Comparison of ENCODE assay signal across 7 mouse cellular contexts in the genomic region with DNA sequence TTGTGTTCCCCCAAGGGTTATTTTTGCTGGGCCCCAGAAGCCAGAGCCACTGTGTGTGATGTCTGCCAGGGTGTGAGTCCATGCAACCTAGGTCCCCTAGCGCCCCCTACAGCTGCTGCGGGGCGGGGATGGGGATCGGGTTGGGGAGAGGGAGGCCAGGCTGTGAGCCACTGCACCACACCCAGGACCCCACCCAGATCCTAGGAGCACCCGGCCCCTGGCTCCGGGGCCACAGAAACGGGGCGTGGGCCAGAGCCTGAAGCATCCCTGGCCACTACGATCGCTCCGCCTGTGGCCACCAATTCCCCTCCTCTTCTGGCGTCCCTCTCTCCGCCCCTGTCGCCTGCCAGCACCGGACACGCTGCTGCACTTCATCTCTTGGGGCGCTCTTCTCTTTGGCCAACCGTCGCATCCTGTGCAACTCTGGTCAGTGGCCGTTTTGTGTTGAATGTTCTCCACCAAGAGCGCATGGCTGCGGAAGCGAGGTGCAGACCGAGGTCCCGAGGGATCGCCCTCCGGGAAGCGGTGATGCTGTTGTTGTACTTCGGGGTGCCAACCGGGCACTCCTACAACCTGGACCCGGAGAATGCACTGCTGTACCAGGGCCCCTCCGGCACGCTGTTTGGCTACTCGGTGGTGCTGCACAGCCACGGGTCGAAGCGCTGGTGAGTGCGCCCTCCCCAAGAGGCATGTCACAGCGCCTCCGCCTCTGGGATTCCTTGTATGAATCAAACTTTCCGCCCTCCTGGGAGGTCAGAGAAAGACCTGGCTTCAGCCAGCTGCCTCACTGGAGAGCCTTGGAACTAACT. TPM values are rescaled to one million over a fixed set of nuclear protein-coding genes. Genes with fewer than 3 reads are reported as not detected.
A peak's percentile ranks its signal among the peaks of the same experiment; 100 is the strongest.
DNase-seq lines count a peak whose midpoint lies in the region; ATAC-seq and TF ChIP-seq lines count a peak whose summit lies in the region.

A gene (plus strand): TSS at position 235 of the 809 bp plus-strand sequence.

- H3K36me3 ChIP-seq in embryonic facial prominence, embryonic 13.5 days, result no peaks in the 10 kb centered on the region
- no peaks in the 10 kb centered on the region for H3K36me3 ChIP-seq in heart, adult 2 months (ENCODE audit: control insufficient read depth, insufficient read depth, low read length)
- no peaks in the 10 kb centered on the region for H3K36me3 ChIP-seq in kidney, adult 2 months (ENCODE audit: control insufficient read depth, insufficient read depth, low read length)
- H3K36me3 ChIP-seq in limb, embryonic 12.5 days, result no peaks in the 10 kb centered on the region
- no peaks in the 10 kb centered on the region for H3K36me3 ChIP-seq in midbrain, embryonic 13.5 days
- no peaks in the 10 kb centered on the region for H3K36me3 ChIP-seq in small intestine, adult 2 months (ENCODE audit: control insufficient read depth, insufficient read depth, low read length)

- H3K27ac ChIP-seq in bone marrow macrophage, adult 2 months (ENCODE audit: insufficient read depth, low read depth, low read length), result peak within 1 kb of the TSS; percentile 92
- H3K27ac ChIP-seq in embryonic facial prominence, embryonic 13.5 days, result peak within 1 kb of the TSS; percentile 8; the same call in 1 of the 2 replicates
- peak within 1 kb of the TSS; percentile 24 for H3K27ac ChIP-seq in heart, adult 2 months
- no peak within 1 kb of the TSS for H3K27ac ChIP-seq in kidney, adult 2 months (ENCODE audit: insufficient read depth, low read depth, low read length)
- no peak within 1 kb of the TSS for H3K27ac ChIP-seq in limb, embryonic 12.5 days
- H3K27ac ChIP-seq in midbrain, embryonic 13.5 days, result no peak within 1 kb of the TSS
- H3K27ac ChIP-seq in small intestine, adult 2 months (ENCODE audit: insufficient read depth, low read depth, low read length), result peak within 1 kb of the TSS; percentile 87

- peaks cover 45% of the 10 kb centered on the region for H3K4me1 ChIP-seq in bone marrow macrophage, adult 2 months (ENCODE audit: control insufficient read depth, insufficient read depth, low read length)
- peaks cover 32% of the 10 kb centered on the region for H3K4me1 ChIP-seq in embryonic facial prominence, embryonic 13.5 days
- no peaks in the 10 kb centered on the region for H3K4me1 ChIP-seq in heart, adult 2 months (ENCODE audit: control insufficient read depth, insufficient read depth, low read length)
- H3K4me1 ChIP-seq in kidney, adult 2 months (ENCODE audit: control insufficient read depth, insufficient read depth, low read length), result no peaks in the 10 kb centered on the region
- H3K4me1 ChIP-seq in limb, embryonic 12.5 days (replicated peaks), result peaks cover 9% of the 10 kb centered on the region
- H3K4me1 ChIP-seq in midbrain, embryonic 13.5 days (replicated peaks), result peaks cover 14% of the 10 kb centered on the region
- H3K4me1 ChIP-seq in small intestine, adult 2 months (ENCODE audit: control insufficient read depth, insufficient read depth, insufficient read length, low read length), result no peaks in the 10 kb centered on the region; the same call in 1 of the 2 replicates

- TF ChIP-seq POLR2A in bone marrow macrophage, adult 2 months (IDR thresholded peaks at IDR 0.05; ENCODE audit: borderline replicate concordance, low read depth, low read length), result no peak
- TF ChIP-seq POLR2A in heart, adult 2 months (IDR thresholded peaks at IDR 0.05; ENCODE audit: insufficient read depth, low read depth, low read length), result no peak
- TF ChIP-seq POLR2A in kidney, adult 2 months (IDR thresholded peaks at IDR 0.05; ENCODE audit: low read depth, low read length), result no peak
- no peak for TF ChIP-seq POLR2A in small intestine, adult 2 months (IDR thresholded peaks at IDR 0.05; ENCODE audit: low read depth, low read length)

- H3K4me3 ChIP-seq in bone marrow macrophage, adult 2 months (ENCODE audit: insufficient read depth, low read length), result peak within 1 kb of the TSS; percentile 87
- peak within 1 kb of the TSS; percentile 49 for H3K4me3 ChIP-seq in embryonic facial prominence, embryonic 13.5 days
- H3K4me3 ChIP-seq in heart, adult 2 months, result peak within 1 kb of the TSS; percentile 30
- peak within 1 kb of the TSS; percentile 24; the same call in 1 of the 2 replicates for H3K4me3 ChIP-seq in kidney, adult 2 months (ENCODE audit: insufficient read depth, low read depth, low read length)
- H3K4me3 ChIP-seq in limb, embryonic 12.5 days (replicated peaks), result peak within 1 kb of the TSS; percentile 54
- peak within 1 kb of the TSS; percentile 51 for H3K4me3 ChIP-seq in midbrain, embryonic 13.5 days (replicated peaks)
- H3K4me3 ChIP-seq in small intestine, adult 2 months (ENCODE audit: low read depth, low read length), result peak within 1 kb of the TSS; percentile 68

- peak within 1 kb of the TSS; percentile 65 for H3K9ac ChIP-seq in embryonic facial prominence, embryonic 13.5 days
- peak within 1 kb of the TSS; percentile 26; the same call in 1 of the 2 replicates for H3K9ac ChIP-seq in heart, adult 2 months (ENCODE audit: low read depth, low read length)
- H3K9ac ChIP-seq in limb, embryonic 12.5 days (replicated peaks), result peak within 1 kb of the TSS; percentile 55
- peak within 1 kb of the TSS; percentile 66 for H3K9ac ChIP-seq in midbrain, embryonic 13.5 days (replicated peaks)

- intact Hi-C loops in heart, adult 2 months (cut with DNase I), result no loop called here

- peak within 1 kb of the TSS; percentile 78 for H3K4me2 ChIP-seq in embryonic facial prominence, embryonic 13.5 days
- peak within 1 kb of the TSS; percentile 95 for H3K4me2 ChIP-seq in limb, embryonic 12.5 days
- H3K4me2 ChIP-seq in midbrain, embryonic 13.5 days (replicated peaks), result peak within 1 kb of the TSS; percentile 79

- ATAC-seq in embryonic facial prominence, embryonic 13.5 days (ENCODE audit: insufficient number of reproducible peaks, insufficient read depth, low FRiP score, low TSS enrichment, low read depth), result peak; percentile 84
- peak; percentile 86 for ATAC-seq in limb, embryonic 12.5 days (ENCODE audit: insufficient number of reproducible peaks, insufficient read depth, low FRiP score, low TSS enrichment, low read depth)
- peak; percentile 92 for ATAC-seq in midbrain, embryonic 13.5 days

- no peaks in the 10 kb centered on the region for H3K9me3 ChIP-seq in embryonic facial prominence, embryonic 13.5 days
- no peaks in the 10 kb centered on the region for H3K9me3 ChIP-seq in limb, embryonic 12.5 days
- no peaks in the 10 kb centered on the region for H3K9me3 ChIP-seq in midbrain, embryonic 13.5 days

- peaks cover 9% of the 10 kb centered on the region; the same call in 1 of the 2 replicates for H3K27me3 ChIP-seq in embryonic facial prominence, embryonic 13.5 days
- H3K27me3 ChIP-seq in heart, adult 2 months (ENCODE audit: control insufficient read depth, insufficient read depth, low read length), result peaks cover 3% of the 10 kb centered on the region; the same call in 1 of the 2 replicates
- H3K27me3 ChIP-seq in kidney, adult 2 months (replicated peaks; ENCODE audit: control insufficient read depth, insufficient read depth, low read length), result no peaks in the 10 kb centered on the region
- H3K27me3 ChIP-seq in limb, embryonic 12.5 days, result peaks cover 24% of the 10 kb centered on the region
- H3K27me3 ChIP-seq in midbrain, embryonic 13.5 days, result 0 out of 2 replicates have a peak, but pooled peaks cover 6% of the 10 kb centered on the region
- no peaks in the 10 kb centered on the region for H3K27me3 ChIP-seq in small intestine, adult 2 months (ENCODE audit: control insufficient read depth, insufficient read depth, low read length)

- peak; percentile 54 for TF ChIP-seq CTCF in bone marrow macrophage, adult 2 months (IDR thresholded peaks at IDR 0.05; ENCODE audit: low read depth, low read length)
- peak; percentile 51 for TF ChIP-seq CTCF in heart, adult 2 months (IDR thresholded peaks at IDR 0.05)
- TF ChIP-seq CTCF in kidney, adult 2 months (conservative IDR thresholded peaks at IDR 0.05; ENCODE audit: insufficient read depth, insufficient read length, low read depth, low read length), result no peak
- TF ChIP-seq CTCF in small intestine, adult 2 months (IDR thresholded peaks at IDR 0.05; ENCODE audit: extremely low read depth, insufficient read length, insufficient replicate concordance, low read depth, low read length), result peak; percentile 37; the same call in 1 of the 2 replicates

- DNase-seq in heart, adult 2 months, result peak; percentile 66 to 85
- DNase-seq in kidney, adult 2 months, result peak; percentile 30

- no peaks in the 10 kb centered on the region for H3K79me2 ChIP-seq in heart, adult 2 months (replicated peaks; ENCODE audit: control insufficient read depth, insufficient read depth, low read length)

- under 1% methylated on average over 41 of the region's 41 CpGs for WGBS in embryonic facial prominence, embryonic 13.5 days
- WGBS in heart, adult 2 months, result 2% methylated on average over 41 of the region's 41 CpGs
- WGBS in kidney, adult 2 months, result 1% methylated on average over 41 of the region's 41 CpGs
- WGBS in limb, embryonic 12.5 days, result under 1% methylated on average over 41 of the region's 41 CpGs
- WGBS in midbrain, embryonic 13.5 days, result under 1% methylated on average over 41 of the region's 41 CpGs
- WGBS in small intestine, adult 2 months, result 4% methylated on average over 41 of the region's 41 CpGs

- no peak for TF ChIP-seq EP300 in heart, adult 2 months (IDR thresholded peaks at IDR 0.05; ENCODE audit: insufficient read depth, low read depth, low read length)

RNA-seq across cellular contexts. Expression of the gene that starts here (rescaled TPM):
- 56.6 and 61.8 TPM in 2 replicates for polyA plus RNA-seq in bone marrow macrophage, adult 2 months (2012; ENCODE audit: insufficient read depth, insufficient read length, missing spikeins)
- 6.5 and 7.0 TPM in 2 replicates for polyA plus RNA-seq in embryonic facial prominence, embryonic 13.5 days (2015; fragmentation: Nextera tagmentation; extraction: Ambion mirVana)
- 1 to 10 TPM; 1.7 to 2.7 TPM for total RNA-seq in heart, adult 2 months (2021)
- 1.6 and 1.8 TPM in 2 replicates for polyA plus RNA-seq in heart, adult 2 months (2012; rRNA removed)
- 0.95 and 1.9 TPM in 2 replicates for polyA plus RNA-seq in kidney, adult 2 months (2012; rRNA removed)
- polyA plus RNA-seq in limb, embryonic 12.5 days (2016; fragmentation: Nextera tagmentation; extraction: Ambion mirVana), result 8.7 and 8.8 TPM in 2 replicates
- 3.1 TPM in 2 replicates for polyA plus RNA-seq in midbrain, embryonic 13.5 days (2015; fragmentation: Nextera tagmentation; extraction: Ambion mirVana)
- 1.5 and 3.9 TPM in 2 replicates for polyA plus RNA-seq in small intestine, adult 2 months (2012; rRNA removed)

Comparison
In these comparisons a context has a peak if more than half of its experiments do, and no peak if none do; other contexts are left out.
1. H3K27ac ChIP-seq: peak in bone marrow macrophage, adult 2 months (single experiment), embryonic facial prominence, embryonic 13.5 days (single experiment), heart, adult 2 months (single experiment) and small intestine, adult 2 months (single experiment); none in kidney, adult 2 months (single experiment), limb, embryonic 12.5 days (single experiment) and midbrain, embryonic 13.5 days (single experiment).
2. H3K4me3 ChIP-seq: peak in every context shown above with its lines; median percentile 87 in bone marrow macrophage, adult 2 months; 68 in small intestine, adult 2 months; 54 in limb, embryonic 12.5 days; 51 in midbrain, embryonic 13.5 days; 49 in embryonic facial prominence, embryonic 13.5 days; 30 in heart, adult 2 months; 24 in kidney, adult 2 months.
3. Peak in every context shown above with its lines, with median percentiles within 50 percentile points of each other: ATAC-seq, H3K4me2 ChIP-seq and H3K9ac ChIP-seq.